Mouse (Mus musculus): ENCODE results near the gene Igfn1. TPM values are rescaled to one million over a fixed set of nuclear protein-coding genes. Genes with fewer than 3 reads are reported as not detected.

The Igfn1 gene
- total RNA-seq, 2 experiments from 2014 or later, result 18.2 to 31.6 TPM

DNA sequence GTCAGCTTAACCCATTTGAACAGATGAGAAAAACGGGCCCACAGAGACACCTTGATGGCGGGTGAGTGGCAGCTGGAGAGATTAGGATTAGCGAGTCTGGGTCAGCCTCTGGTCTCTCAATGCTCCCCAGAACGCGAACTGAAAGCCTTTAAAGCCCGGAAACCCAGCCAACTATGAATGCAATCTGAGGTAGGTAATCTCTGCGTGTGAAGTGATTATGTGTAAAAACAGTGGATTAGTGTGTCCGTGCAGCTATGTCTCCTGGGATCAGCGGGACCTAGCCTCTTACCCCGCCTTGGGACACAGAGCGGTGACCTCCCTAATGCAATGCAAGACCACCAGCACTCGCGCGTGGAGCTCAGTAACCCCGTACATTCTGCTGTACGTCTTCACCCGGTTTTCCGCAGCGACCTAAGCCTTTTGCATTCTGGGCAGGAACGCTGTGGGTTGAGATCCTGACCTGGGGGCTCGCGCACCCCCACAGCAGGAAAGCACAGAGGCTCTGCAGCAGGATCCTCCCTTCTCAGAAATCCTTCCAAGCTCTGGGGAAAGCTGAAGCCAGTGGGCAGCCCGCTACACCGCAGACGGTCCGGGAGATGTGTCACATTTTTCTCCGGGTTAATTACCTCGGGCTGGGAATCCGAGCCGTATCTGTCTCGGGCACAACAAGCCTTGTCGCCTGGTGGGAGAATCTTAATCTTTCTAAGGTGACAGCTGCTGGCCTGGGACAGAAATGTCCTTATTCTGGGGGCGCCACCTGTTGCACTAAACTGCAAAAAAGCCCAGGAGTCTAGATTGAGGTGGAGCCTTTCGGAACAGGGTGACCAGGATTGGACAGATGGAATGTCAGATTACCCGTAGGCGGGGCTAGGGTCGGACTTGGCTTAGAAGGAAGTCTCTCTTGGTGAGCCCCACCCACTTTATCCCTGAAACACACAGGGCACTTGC is 1.3 kb upstream of the Igfn1 start, which contains the start of gene Tmem9:
Tmem9 (plus strand) TSS at position 940 of the 948 bp plus-strand sequence.
- DNase-seq, result peak; percentile 78

DNA sequence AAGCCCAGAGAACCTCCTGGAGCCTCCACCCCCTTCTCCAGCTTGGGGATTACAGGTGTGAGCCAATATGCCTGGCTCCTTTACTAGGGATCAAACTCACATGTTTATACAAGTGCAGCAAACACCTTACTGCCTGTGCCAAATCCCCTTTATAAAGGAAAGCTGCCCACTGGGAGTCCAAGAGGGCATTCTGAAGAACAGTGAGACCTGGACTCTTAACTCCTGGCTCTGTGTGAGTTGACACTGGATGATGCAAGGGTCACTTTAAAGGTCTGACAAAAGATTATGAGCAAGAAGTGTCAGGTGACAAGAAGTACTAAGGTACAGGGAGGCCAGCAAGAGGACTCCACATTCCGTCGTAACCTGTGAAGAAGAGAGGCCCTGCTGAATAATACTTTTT is 4.7 kb downstream of the Igfn1 start:
- DNase-seq, result no peak

DNA sequence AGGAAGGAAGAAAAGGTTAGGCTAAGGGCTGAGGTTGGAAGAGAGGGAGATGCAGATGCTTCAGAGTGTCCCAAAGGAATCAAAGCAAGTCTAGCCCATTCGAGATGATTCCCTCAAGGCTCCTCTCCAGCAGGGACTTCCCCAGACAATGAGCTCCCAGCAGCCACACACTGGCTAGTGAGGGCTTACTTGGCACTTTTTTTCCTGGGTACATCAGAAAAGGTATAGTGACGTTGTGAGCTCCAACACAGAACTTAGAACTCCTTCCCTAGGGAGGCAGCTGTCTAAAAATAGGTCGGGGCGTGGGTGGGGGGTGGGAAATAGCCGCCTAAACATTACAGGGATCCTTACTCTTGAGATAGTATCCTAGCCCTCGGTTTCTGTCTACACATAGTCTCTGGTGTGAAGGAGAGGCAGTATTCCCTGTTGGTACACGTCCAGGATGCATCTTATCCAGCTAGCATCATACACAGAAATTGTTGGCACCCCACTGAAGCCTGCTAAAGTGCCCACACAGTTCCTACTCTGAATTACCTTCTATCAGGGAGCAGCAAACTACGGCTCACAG is 6.3 kb downstream of the Igfn1 start:
- no peak for DNase-seq

DNA sequence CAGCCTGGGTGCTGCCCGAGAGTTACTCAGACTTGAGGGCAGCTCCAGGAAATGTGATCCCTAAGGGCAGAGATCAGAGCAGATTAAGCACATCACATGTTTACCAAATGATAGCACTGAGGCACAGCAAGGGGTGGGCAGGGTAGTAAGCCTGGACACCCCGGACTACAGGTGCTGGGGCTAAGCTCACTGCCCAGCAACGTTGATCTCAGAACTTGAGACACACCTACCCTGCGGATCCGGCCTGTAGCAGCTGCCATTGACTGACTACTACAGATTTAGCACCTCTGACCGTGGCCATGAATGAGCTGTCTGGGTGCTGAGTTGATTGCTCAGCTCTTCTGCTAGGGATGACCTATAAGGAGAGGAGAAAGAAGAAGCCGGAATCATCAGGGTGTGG is 8.6 kb downstream of the Igfn1 start:
- no peak for DNase-seq

DNA sequence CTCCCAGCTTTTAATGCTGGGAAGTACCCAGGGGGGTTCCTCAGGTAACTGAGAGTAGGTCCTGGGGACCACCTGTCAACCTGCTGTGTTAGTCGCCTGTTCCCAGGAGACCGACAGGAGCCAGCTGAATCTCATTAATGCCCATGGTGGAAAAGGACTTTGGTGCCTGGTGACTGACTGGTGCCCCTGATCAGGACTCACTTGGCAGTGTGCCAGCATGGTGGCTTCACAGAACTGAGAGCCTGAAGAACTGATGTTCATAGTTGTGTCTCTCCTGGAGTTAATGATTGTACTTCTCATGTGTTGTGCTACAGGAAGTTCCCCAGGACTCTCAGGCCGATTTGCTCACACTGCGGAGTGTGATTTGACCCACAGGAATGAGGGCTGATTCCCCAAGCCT is 12.7 kb downstream of the Igfn1 start:
- DNase-seq, result no peak

DNA sequence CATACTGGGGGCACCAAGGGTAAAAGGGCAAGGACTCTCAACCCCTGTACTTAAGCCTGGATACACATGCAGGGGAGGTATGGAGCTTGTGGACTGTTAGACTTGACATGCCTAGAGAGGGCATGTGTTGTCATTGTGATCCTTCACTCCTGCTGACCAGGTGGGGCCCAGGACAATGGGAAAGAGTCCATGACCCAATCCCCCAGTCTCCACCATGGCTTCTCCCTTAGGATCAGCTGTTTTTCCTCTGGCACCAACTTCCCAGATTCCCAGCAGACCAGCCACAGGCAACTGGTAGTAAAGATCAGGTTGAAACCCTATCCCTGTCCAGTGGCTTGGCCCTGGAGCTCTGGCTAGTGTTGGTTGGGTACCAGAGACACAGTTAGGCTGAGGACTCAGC is 16.3 kb downstream of the Igfn1 start:
- DNase-seq, result no peak

DNA sequence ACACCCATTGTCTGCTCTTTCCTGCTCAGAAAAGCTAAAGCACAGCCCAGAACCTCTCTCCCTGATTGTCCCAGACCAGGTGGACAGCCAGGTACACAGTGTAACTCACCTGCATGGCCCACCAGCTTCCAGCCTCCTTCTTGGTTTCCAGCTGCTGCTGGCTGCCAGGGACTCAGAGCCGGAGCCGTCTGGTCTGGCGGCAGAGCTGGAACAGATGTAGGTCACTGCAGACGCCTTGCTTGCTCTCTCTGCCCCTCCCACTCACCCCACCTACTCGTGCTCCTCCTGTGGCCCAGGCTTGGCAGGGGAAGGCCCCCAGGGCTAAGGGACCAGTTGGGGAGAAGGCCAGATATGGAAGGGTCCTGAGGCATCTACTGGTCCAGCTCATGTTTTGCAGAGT is 22.0 kb downstream of the Igfn1 start:
- no peak for DNase-seq

DNA sequence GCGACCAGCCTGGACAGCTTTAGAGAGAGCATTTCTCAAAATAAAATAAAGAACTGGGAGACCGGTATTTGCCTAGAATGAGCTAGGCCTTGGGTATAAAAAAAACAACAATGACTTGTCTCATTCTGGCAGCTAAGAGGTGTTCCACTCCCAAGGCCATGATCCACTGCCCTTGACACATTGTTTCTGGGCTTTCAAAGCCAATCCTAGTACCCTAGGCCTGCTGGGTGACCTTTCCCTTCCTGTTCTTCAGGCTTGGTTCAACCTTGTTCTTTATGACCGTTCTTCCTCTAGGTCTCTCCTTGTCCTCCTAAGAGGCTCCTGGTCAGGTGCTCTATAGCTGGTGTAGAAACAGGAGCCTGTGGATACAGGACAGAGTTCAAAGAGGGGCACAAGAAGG is 33.6 kb downstream of the Igfn1 start:
- no peak for DNase-seq

DNA sequence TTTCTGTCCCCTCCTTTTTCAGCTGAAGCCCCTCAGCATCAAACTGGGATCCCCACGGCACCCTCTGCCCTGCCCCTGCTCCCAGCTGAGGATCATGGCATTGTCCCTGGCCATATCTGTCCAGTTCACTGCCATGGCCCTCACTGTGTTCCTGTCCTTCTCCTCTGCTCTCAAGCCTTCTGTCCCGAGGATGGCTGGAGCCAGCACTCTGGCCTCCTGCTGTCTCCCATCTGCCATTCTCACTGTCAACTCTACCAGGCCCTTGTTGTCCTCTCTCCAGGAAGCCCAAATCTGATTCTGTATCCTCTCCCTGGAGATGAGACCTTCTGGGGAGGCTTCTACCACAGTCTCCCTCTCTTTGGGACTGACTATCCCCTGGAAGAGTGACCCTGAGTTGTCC is 35.7 kb downstream of the Igfn1 start:
- DNase-seq, result no peak

DNA sequence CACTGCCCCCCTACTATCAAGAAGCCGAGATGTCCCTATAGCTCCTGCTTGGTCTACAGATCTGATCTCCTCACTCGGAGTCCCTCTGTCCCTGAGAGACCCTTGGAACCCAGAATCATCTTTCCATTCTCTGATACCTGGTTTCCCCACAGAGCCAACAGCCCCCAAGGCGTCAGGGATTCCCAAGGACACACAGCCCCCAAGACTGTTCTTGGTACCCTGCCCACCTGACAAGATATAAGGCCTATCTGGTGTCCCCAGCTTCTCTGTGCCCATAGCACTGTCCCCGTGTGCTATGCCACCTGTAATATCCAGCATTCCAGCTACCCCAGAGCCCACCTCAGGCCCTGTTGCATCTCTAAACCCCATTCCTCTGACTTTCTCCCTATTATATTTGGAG is 38.4 kb downstream of the Igfn1 start:
- no peak for DNase-seq

DNA sequence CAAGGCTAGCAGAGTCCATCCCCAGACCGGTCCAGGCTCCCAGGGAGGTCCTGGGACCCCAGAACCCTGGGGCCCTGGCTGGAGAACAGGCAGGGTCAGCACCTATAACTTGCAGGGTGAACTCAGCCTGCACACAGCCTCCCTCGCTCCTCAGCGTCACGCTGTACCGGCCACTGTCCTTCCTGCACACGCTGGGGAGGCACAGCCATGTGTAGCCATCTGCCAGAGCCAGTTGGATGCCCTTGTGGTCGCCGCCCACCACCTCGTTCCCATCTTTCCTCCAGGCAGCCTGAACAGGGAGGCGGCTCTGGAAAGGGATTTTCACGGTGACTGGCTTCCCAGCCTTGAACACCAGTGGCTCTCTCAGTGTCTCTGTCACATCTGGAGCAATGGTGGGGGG is 41.6 kb downstream of the Igfn1 start:
- no peak for DNase-seq

DNA sequence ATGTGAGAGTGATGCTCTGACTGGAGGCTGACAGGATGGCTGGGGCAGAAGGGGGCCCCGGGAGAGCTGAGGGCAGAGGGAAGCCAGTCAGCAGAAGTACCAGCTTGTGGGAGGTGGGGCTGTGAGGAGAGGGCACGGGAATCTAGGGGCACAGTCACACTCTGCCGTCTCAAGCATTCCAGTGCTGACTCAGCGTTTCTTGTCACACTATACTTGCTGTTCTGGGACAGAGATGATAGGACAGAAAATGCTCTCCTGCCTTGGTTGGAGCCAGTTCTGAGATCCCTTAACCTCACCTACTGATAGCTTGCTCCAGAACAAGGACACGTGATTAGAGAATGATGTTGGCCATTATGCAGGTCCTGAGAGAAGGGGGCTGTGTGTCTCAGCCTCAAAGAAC is 43.0 kb downstream of the Igfn1 start:
- no peak for DNase-seq

DNA sequence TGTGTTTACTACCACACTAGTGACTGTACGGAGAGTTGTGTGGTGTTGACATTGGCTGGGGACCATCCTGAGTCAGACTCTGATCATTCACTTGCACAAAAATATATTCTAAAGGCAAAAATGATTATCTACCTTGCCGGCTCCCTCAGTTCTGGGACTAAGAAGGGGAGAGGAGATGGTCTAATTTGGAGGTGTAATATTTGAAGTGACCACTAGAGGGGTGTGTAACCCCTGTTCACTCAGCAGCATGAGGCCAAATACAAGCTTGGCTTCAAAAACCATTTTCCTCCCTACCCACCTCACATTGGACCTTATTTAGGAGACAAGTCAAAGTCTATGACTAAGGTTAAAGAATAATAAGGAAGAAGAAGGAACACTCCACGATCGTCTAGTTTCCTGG is 47.7 kb downstream of the Igfn1 start:
- no peak for DNase-seq

DNA sequence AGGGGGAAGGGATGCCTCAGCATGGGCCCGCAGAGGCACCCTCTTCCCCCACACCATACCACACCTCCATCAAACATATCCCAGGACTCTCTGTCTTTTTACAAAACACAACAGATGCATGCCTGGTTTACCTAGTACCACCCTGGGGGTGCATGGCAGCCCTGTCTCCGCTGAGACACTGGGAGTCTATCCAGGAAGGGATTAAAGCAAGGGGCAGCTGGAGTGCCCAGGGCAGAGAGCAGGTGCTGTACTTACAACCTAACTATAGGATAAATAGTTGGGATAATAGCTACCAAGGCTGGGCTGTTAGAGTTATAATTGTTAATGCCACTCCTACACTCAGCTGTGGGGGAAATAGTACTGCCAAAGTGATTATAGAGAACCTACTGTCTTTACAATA is 57.3 kb downstream of the Igfn1 start:
- no peak for DNase-seq

DNA sequence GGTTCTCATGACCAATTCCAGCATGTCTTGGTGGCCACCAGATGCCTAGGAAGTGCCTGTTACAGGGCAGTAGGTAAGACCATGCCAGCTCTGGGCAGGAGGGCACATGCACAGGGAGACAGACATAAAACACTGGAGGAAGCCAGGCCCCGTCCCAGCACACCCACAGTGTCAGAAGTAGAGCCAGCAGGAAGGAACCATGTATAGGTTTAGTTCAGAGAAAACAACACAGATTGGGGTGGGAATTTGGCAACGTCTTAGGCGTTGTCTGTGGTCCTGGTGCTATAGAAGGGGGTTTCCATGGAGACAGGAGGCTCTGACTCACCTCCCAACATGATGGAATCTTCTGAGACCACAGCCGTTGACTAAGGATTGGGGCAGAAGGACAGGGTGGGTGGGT is 59.9 kb downstream of the Igfn1 start:
- no peak for DNase-seq

DNA sequence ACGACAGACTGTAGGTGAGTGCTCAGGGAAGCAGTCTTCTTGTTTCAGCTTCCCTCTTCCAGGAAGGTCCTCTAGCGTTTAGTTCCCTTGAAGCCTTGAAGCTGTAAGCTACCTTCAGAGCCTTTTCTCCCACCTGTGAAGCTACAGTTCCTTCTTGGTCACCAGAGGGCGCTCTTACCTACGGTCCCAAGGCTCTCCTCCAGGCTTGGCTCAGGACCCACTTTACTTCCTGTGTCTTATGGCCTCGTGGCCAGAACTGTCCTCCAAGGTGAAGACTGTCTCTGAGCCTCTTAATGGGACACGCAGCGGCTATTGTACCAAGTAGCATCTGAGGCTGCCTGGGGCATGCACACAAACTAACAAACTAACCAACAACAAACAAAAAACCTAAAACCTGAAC is 60.4 kb downstream of the Igfn1 start:
- DNase-seq, result peak; percentile 31

DNA sequence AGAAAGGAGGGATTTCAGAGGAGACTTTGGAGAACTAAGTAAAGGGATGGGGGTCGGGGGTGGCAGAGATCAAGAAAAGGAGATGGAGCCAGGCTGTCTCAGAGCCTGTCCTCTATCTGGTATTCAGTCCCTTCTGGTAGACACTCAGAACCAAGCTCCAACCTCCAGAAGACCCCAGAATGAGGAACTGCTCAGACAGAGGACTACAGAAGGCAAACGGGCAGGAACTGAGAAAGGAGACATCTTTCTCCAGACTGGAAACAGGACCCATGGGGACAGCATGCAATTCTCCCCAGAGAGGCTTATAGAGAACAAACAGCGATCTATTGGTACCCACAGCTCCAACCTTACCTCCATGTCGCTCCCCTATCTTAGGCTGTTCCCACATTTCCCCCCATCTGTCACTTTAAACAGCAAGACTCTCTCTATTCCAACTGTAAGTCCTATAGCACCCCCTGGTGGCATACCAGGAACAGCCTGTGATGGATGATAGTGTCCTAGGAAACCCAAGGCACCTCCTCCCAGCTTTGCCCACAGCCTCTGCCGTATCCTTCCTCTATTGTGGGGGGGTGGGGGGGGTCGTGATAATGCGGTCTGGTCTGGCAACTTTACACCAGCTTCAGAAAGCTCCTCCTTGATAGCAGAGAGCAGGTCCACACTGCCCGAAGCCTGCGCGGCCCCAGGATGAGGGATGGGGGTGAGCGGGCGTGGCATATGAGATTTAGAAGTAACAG is 61.4 kb downstream of the Igfn1 start:
- DNase-seq, result peak; percentile 88

DNA sequence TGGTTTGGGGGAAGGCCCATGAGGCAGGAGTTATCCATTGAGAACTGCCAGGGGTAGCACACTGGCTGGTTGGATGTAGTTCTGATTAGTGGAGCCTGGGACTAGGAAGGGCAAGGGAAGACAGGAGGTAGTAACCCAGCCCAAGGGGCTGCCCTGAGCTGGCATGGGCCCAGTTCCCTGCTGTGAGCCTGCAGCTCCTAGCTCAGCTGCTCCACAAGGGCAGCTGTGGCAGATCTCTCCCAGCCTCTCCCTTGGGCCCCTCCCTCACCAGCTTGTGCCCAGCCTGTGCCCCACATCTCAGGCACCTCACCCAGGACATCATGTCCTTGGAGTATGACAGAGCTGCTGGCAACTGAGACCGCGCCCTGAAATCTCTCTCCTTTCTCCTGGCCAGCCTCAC is 62.4 kb downstream of the Igfn1 start:
- DNase-seq, result peak; percentile 23

DNA sequence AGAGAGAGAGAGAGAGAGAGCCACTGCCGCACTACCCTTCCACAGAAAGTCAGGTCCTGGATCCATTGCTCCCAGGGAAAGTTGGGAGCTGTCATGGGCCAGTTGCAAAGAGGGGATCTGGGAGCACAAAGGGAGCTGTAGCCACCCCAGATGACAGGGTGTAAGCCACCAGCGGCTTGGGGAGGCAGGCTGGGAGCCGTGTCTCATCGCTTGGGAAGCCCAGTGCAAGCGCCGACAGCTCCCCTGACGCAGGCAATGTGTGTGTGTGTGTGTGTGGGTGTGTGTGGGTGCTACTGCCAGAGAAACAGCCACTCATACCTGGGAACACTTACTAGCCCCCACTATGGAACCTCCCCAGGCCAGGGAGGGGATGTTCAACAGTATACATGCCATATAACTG is 64.0 kb downstream of the Igfn1 start:
- no peak for DNase-seq

DNA sequence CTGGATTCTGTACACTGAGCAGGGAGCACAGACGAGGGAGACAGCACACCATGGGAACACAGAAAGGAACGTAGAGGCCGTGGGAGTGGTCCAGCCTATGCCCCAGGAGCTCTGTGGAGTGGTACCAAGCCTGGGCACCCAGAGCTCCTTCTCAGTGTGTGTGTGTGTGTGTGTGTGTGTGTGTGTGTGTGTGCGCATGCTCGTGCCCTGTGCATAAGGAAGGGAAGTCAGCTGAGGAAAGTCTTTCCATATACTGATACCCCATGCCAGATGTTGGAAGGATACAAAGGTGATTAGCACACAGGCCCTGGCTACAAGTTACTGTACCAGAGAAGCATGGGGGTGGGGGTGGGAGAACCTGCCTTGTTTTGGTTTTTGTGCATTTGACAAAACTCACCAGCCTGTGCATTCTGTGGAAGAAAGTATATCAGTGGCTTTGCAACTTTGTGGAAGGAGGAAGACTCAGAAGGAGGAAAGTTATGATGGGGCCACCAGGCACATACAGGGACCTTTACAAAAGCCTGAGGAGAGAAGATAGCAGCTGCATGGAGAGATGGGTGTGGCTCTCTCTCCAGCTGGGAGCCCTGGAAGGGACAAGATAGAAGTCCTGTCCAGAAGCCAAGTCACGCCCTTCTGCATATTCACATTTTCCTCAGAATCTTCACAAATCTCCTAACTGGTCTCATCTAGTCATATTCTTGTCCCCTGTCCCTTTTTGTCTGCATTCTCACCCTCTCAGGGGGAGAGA is 64.7 kb downstream of the Igfn1 start:
- no peak for DNase-seq

DNA sequence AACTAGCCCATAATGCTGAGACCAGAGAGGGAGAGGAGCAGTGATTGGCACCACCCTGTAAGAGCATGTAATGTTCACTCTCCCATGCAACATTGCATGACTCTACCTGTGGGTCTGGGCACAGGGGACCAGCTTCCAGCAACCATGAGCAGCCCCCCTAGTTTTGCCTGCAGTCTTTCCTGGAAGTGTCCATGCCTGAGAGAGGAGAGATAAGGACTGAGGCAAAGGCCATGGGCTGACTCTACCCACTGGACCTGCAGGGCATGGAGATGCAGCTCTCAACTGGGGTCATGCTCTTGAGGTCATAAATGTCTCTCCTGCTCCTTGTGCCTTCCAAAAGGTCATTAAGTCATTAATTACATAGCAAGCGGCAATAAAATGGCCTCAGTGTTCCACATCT is 70.1 kb downstream of the Igfn1 start:
- DNase-seq, result no peak

DNA sequence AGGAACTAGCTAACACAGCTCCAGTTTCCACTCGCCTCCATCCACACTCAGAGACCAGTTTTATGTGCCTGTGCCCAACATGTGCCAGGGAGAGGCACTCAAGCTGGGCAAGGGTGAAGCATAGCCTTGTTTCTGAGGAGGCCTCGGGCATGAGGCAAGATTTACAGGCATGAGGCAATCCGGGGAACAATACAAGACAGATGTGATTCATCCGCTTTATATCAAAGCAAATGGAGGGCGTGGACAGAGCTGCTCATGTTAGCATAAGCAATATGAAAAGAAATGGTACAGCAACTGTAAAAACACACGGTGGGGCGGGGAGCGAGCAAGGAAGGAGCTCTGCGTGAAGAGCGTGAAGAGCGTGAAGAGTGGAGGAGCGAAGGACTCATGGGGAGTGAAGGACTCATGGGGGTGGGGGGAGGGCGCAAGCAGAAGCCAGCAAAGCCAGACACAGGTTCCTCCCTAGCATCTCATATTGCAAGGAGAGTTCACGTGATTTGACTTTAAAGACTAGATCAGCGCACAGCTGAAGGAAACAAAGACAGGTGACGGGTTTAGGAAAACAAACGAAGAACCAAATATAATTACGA is 72.3 kb downstream of the Igfn1 start:
- no peak for DNase-seq
